Mouse (Mus musculus) small intestine, adult 10 weeks (tissue): ENCODE measurements around the gene Rpusd1. TPM values are rescaled to one million over a fixed set of nuclear protein-coding genes. Genes with fewer than 3 reads are reported as not detected.

Source experiments
- polyA plus RNA-seq: library from polyadenylated mRNA; stranded (reverse); fragments of 350-450 nt; fragmentation: Illumina TruSeq; extraction: RNeasy Lipid Tissue Mini Kit (QIAGEN cat#74804); gene quantifications from one replicate; pipeline ENCODE4 v1.2.3, GENCODE M21; 2014; ENCODE audit warnings: low replicate concordance

Rpusd1 gene
- polyA plus RNA-seq, result not detected

DNA sequence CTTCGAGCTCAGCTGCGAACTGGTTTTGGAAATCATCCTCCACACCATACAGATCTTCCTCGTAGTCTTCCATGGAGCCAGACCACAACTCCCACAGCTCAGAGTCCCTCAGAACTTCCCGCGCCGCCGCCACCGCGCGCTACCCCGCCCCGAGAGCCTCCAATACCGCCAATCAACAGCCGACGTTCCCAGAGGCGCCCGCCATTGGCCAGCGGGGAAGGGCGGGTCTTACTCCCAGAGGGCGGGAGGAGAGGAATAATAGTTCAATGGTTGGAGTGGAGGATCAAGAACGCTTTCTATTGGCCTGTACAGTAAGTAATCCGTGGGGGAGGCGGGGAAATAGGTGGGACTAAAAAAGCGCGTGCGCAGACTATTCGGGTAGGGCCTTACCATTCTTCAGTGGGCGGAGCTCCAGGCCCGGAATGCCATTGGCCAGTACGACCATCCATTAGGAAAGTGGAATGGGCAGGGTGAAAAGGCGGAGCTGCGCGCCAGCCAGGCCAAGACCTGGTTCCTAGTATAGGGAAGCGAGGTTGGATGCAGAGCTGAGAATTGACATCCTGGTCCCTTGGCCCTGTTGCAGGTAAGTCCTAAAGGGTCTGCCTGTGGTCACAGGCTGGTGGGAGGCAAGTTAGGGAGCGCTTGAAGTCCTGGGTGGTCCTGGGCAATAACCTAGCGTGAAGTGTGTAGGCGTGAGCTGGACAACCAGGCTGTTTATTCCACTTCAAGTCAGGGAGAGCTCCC lies at the start of gene Rpusd1, which contains the start of gene Chtf18:
TSS of gene Rpusd1 (plus strand) at position 406 of the 744 bp plus-strand sequence.
TSS of gene Chtf18 (minus strand) at position 155 of the 744 bp plus-strand sequence.

DNA sequence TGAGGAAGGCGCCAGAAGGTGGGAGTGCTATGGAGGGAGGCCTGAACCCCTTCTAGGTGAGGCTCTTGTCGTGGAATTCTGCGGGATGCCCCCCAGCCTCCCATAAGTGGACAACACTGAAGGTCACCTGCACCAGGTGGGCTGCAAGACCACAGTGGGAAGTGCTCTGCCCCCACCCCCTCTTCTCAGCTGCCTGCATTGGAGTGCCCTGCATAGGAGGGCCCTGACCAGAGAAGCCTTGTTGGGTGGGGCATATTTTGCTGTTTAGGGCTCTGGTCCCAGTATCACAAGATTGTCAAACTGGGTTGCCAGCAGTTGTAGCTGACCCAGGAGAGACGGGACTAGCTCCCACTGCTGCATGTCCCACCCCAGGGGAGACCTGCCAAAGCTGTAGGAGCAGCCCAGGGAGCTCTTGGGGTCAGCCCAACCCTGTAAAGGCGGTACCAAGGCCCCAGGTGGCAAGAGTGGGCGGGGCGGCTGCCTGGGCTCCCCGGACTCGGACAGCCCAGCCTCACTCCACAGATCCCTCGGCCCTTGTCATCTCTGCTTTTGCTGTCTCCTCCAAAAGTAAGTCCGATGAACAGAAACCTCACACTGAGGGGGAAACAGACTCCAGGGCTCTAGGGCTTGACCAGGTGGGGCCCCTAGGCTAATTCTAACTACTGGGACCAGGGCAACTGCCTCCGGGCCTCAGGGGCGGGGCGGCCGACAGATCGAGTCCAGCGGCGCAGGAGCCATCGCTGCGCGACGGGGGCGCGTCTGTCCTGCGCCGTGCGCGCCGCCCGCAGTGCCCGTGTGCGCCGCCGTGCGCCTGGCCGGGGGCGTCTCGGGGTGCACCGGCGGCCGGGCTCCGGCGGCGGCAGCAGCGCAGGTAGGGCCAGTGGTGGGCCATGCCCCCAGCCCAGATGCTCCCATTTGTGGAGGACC lies 10.5 kb upstream of the Rpusd1 start, which contains the start of gene Gng13:
TSS of gene Gng13 (plus strand) at position 461 of the 927 bp plus-strand sequence.

DNA sequence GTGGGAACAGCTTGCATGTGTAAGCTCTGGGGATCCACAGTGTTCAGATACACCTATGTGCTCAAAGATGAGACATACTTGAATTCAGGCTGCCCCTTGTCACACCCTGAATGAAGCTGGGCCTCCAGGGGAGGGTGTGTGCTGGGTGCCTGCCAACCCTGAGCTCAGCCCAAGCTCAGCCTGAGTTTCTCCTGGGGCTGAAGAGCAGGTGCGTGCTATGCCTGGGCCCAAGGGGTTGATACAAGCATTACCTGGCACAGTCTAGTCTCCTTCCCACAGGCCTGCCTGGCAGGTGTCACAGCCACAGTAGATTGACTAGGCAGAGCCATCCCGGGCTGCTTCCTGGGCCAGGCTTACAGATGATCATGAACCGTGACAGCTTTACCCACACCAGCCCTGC lies 8.3 kb downstream of the Rpusd1 start, which contains the start of gene Mslnl:
TSS of gene Mslnl (plus strand) at position 298 of the 400 bp plus-strand sequence.

DNA sequence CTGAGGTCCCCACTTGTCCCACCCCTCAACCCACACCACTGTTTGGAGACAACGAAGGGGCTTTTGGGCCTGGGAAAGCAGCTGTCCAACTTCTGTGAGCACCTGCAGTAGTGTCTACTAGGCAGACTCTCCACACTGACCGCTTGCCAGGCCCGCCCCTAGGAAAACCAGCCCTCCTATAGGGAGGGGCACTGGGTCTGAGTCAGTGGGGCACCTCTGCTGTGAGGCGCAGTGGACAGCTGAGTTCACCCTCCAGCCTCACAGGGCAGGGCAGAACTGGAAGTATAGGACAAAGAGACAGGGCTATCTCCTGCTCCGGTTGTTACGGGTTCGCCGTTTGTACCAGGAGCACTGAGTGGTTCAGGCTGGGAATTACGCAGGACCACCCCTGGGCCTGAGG lies 26.8 kb downstream of the Rpusd1 start, which contains the start of gene Msln:
TSS of gene Msln (minus strand) at position 138 of the 400 bp plus-strand sequence.

DNA sequence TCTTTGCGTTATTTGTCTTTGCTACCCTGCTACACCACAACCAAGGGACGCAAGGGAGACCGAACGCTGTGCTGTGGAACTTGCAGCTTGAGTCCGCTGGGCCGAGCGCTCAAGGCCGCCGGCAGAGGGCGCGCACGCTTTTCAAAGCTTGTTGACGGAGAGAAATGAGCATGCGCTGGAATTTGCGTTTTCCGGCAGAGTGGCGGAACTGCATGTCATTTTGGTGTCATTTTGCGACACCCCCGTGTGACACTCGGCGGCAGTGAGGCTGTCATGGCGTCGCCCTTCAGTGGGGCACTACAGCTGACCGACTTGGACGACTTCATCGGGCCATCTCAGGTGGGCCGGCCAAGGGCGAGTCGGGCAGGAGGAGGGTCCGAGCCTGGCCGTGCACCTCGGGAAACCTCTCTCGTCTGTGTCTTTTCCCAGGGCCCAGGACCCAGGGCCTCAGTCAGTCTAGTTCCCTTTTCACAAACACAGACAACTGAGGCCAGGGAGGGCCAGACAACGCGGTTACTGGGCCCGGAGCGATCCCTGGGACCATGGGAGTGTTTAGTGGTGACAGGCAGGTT lies 46.2 kb downstream of the Rpusd1 start, which contains the start of gene Narfl:
TSS of gene Narfl (plus strand) at position 228 of the 572 bp plus-strand sequence.

Other genes starting within 250 kb of the Rpusd1 start
- not detected for gene Sstr5, start 230.4 kb upstream of the Rpusd1 start, polyA plus RNA-seq
- not detected for gene Sox8, start 157.0 kb upstream of the Rpusd1 start, polyA plus RNA-seq
- gene Lmf1, start 148.6 kb upstream of the Rpusd1 start, polyA plus RNA-seq, result 0.15 TPM
- gene Gng13, start 10.5 kb upstream of the Rpusd1 start, polyA plus RNA-seq, result not detected
- not detected for gene Chtf18, start 251 bp upstream of the Rpusd1 start, polyA plus RNA-seq
- not detected for gene Mslnl, start 8.4 kb downstream of the Rpusd1 start, polyA plus RNA-seq
- not detected for gene Msln, start 26.7 kb downstream of the Rpusd1 start, polyA plus RNA-seq
- 0.67 TPM for gene Narfl, start 46.1 kb downstream of the Rpusd1 start, polyA plus RNA-seq
- gene Haghl, start 58.0 kb downstream of the Rpusd1 start, polyA plus RNA-seq, result not detected
- not detected for gene Ccdc78, start 58.9 kb downstream of the Rpusd1 start, polyA plus RNA-seq
- gene Fam173a, start 65.2 kb downstream of the Rpusd1 start, polyA plus RNA-seq, result not detected
- gene AC134908.4, start 68.0 kb downstream of the Rpusd1 start, polyA plus RNA-seq, result not detected
- gene Metrn, start 69.5 kb downstream of the Rpusd1 start, polyA plus RNA-seq, result not detected
- gene Fbxl16, start 81.4 kb downstream of the Rpusd1 start, polyA plus RNA-seq, result 0.67 TPM
- gene Wdr24, start 96.0 kb downstream of the Rpusd1 start, polyA plus RNA-seq, result 0.26 TPM
- gene Jmjd8, start 101.2 kb downstream of the Rpusd1 start, polyA plus RNA-seq, result 1.8 TPM
- gene Stub1, start 105.7 kb downstream of the Rpusd1 start, polyA plus RNA-seq, result 4.2 TPM
- gene Rhbdl1, start 109.6 kb downstream of the Rpusd1 start, polyA plus RNA-seq, result not detected
- not detected for gene Gm20683, start 114.1 kb downstream of the Rpusd1 start, polyA plus RNA-seq
- gene Rhot2, start 117.2 kb downstream of the Rpusd1 start, polyA plus RNA-seq, result 13.3 TPM
- gene Wdr90, start 133.8 kb downstream of the Rpusd1 start, polyA plus RNA-seq, result 0.82 TPM
- gene Mcrip2, start 141.1 kb downstream of the Rpusd1 start, polyA plus RNA-seq, result not detected
- gene Mettl26, start 147.4 kb downstream of the Rpusd1 start, polyA plus RNA-seq, result 9.2 TPM
- not detected for gene Wfikkn1, start 153.2 kb downstream of the Rpusd1 start, polyA plus RNA-seq
- gene Rab40c, start 192.1 kb downstream of the Rpusd1 start, polyA plus RNA-seq, result 0.48 TPM
- gene Pigq, start 217.3 kb downstream of the Rpusd1 start, polyA plus RNA-seq, result 23.5 TPM
- not detected for gene Nhlrc4, start 217.3 kb downstream of the Rpusd1 start, polyA plus RNA-seq
- not detected for gene A930017K11Rik, start 224.9 kb downstream of the Rpusd1 start, polyA plus RNA-seq